11 mouse cellular contexts compared by ENCODE assay signal in the genomic region with DNA sequence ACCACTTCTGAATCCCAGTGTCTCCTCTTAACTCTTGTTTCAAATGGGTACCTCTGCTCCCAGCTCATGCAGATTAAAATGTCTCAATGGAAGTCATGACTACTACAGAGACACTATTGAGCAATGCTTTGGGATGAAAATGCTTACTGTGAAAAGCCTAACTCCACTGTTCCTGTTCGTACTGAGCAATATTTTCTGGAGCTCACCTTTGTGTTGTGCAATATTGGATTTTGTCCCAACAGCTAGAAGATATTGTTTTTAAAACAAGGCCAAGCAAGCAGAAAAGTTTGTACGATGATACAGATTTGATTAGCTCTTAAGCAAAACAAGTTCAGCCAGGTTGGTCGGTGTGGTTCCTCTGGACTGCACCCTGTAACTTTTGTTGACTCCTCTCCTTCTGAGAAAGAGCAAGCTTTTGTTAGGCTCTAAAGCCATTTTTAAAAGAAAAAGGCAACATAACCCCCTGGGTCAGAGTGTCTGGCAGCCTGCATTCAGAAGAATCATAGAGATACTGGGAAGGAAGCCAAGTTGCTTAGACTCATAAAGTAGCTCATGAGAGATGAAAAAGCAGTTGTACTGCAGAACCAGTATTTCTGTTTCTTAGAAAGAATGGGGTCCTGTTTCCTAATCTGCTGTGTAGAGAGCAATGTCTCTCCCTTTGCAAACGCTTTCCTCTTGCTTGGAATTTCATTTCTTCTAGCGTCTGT.
DNase-seq lines count a peak whose midpoint lies in the region; ATAC-seq and TF ChIP-seq lines count a peak whose summit lies in the region.
"Had no signal": no experiment of that assay in that cellular context is flagged by ENCODE, and none has a peak within 500 bp of the region (broad histone marks: within the 10 kb centered on the region; RNA-seq: fewer than 3 reads in every experiment).

No protein-coding gene starts in this region.

- peak; percentile 5 to 23 for DNase-seq in cerebellum, postnatal 10 days
- no peak for DNase-seq in cerebellum, adult 8-10 months
- DNase-seq in lung, adult 2 months: no peak
- peak; percentile 2 for DNase-seq in ovary, postnatal 10 days (ENCODE audit: low spot score)
- no peak for DNase-seq in cerebellum, adult 9-11 months
- DNase-seq: right cerebral cortex, postnatal 14 days had no signal

- TF ChIP-seq CTCF in lung, adult 2 months (IDR thresholded peaks at IDR 0.05; ENCODE audit: insufficient read depth, low read length): no peak

- peak overlapping the region; percentile 57; the same call in 1 of the 2 replicates for H3K27ac ChIP-seq in lung, embryonic 16.5 days (ENCODE audit: low read length)
- H3K27ac ChIP-seq in intestine, embryonic 16.5 days (ENCODE audit: low read length): peak overlapping the region; percentile 14

- no peak overlapping the region for H3K4me2 ChIP-seq in lung, embryonic 16.5 days (ENCODE audit: low read depth, low read length)
- no peak overlapping the region for H3K4me2 ChIP-seq in intestine, embryonic 16.5 days (ENCODE audit: low read depth, low read length)
- H3K4me2 ChIP-seq: heart, embryonic 12.5 days had no signal

- no peaks in the 10 kb centered on the region for H3K36me3 ChIP-seq in lung, embryonic 16.5 days (ENCODE audit: control insufficient read depth, insufficient read depth, low read length)
- no peaks in the 10 kb centered on the region for H3K36me3 ChIP-seq in intestine, embryonic 16.5 days (ENCODE audit: control insufficient read depth, insufficient read depth, low read length)
- H3K36me3 ChIP-seq: heart, embryonic 12.5 days had no signal

- H3K27me3 ChIP-seq in lung, embryonic 16.5 days (ENCODE audit: control insufficient read depth, insufficient read depth, low read depth, low read length): no peaks in the 10 kb centered on the region
- H3K27me3 ChIP-seq in intestine, embryonic 16.5 days (replicated peaks; ENCODE audit: control insufficient read depth, insufficient read depth, low read length): no peaks in the 10 kb centered on the region
- H3K27me3 ChIP-seq: heart, embryonic 12.5 days; megakaryocyte, embryonic 14.5 days had no signal

- WGBS in lung, embryonic 16.5 days: 22% methylated on average over 5 of the region's 5 CpGs
- 51% methylated on average over 5 of the region's 5 CpGs for WGBS in lung, adult 2 months
- WGBS in intestine, embryonic 16.5 days: 40% methylated on average over 5 of the region's 5 CpGs

- peak; percentile 81 for ATAC-seq in lung, embryonic 16.5 days (ENCODE audit: low read depth)
- ATAC-seq in intestine, embryonic 16.5 days: peak; percentile 62
- no peak for ATAC-seq in megakaryocyte-erythroid progenitor cell, adult 5-6 weeks (replicated peaks; ENCODE audit: low FRiP score, low TSS enrichment, poor library complexity, severe bottlenecking)

- no peak overlapping the region for H3K9ac ChIP-seq in lung, embryonic 16.5 days (ENCODE audit: low read length)
- H3K9ac ChIP-seq in intestine, embryonic 16.5 days (ENCODE audit: low read depth, low read length): no peak overlapping the region
- H3K9ac ChIP-seq: heart, embryonic 12.5 days had no signal

- H3K9me3 ChIP-seq in lung, embryonic 16.5 days (ENCODE audit: control insufficient read depth, low read length): no peaks in the 10 kb centered on the region
- H3K9me3 ChIP-seq in intestine, embryonic 16.5 days (ENCODE audit: control insufficient read depth, low read length): no peaks in the 10 kb centered on the region
- H3K9me3 ChIP-seq: heart, embryonic 12.5 days; megakaryocyte, embryonic 14.5 days had no signal

- H3K4me1 ChIP-seq in lung, embryonic 16.5 days (replicated peaks; ENCODE audit: control insufficient read depth, insufficient read depth, low read length): peaks cover 10% of the 10 kb centered on the region
- no peaks in the 10 kb centered on the region for H3K4me1 ChIP-seq in lung, adult 2 months (ENCODE audit: control insufficient read depth, insufficient read depth, low read length)
- peaks cover 6% of the 10 kb centered on the region; the same call in 1 of the 2 replicates for H3K4me1 ChIP-seq in intestine, embryonic 16.5 days (ENCODE audit: control insufficient read depth, insufficient read depth, low read length)
- H3K4me1 ChIP-seq: heart, embryonic 12.5 days; megakaryocyte, embryonic 14.5 days had no signal

- H3K4me3 ChIP-seq in lung, embryonic 16.5 days (ENCODE audit: low read length): no peak overlapping the region
- no peak overlapping the region for H3K4me3 ChIP-seq in lung, adult 2 months (replicated peaks; ENCODE audit: extremely low read depth, low read depth, low read length)
- H3K4me3 ChIP-seq in intestine, embryonic 16.5 days (ENCODE audit: low read length): no peak overlapping the region
- H3K4me3 ChIP-seq: heart, embryonic 12.5 days; megakaryocyte, embryonic 14.5 days had no signal

- TF ChIP-seq POLR2A in lung, adult 2 months (IDR thresholded peaks at IDR 0.05; ENCODE audit: borderline replicate concordance, extremely low read depth, low read depth, low read length): no peak

Comparison
In these comparisons a context has a peak if more than half of its experiments do, and no peak if none do; other contexts are left out.
1. DNase-seq: peak in cerebellum, postnatal 10 days (2 of 2) and ovary, postnatal 10 days (single experiment); none in cerebellum, adult 8-10 months (single experiment), lung, adult 2 months (single experiment) and cerebellum, adult 9-11 months (single experiment).